Mouse (Mus musculus): ENCODE data around the gene Zc3h12a. TPM values are rescaled to one million over a fixed set of nuclear protein-coding genes. Genes with fewer than 3 reads are reported as not detected.
A peak's percentile ranks its signal among the peaks of the same experiment; 100 is the strongest.

Zc3h12a gene
- polyA plus RNA-seq, 1 experiment from 2014 or later = 0.57 TPM

GRCm38 (mm10) chr4:125099458-125099857, 28.2 kb downstream of the Zc3h12a start:
- H3K27me3 ChIP-seq = no peaks in the 10 kb centered on the region
- no peak overlapping the region for H3K9ac ChIP-seq
- 10% methylated on average over 8 of the region's 8 CpGs for whole genome bisulfite sequencing
- peaks cover 9% of the 10 kb centered on the region; the same call in 1 of the 2 replicates for H3K36me3 ChIP-seq
- ATAC-seq (ENCODE audit: borderline replicate concordance, extremely low read depth, low FRiP score, low TSS enrichment) = peak; percentile 31; the same call in 1 of the 2 replicates
- no peak overlapping the region for H3K27ac ChIP-seq
- no peaks in the 10 kb centered on the region for H3K9me3 ChIP-seq
- H3K4me3 ChIP-seq = no peak overlapping the region
- no peaks in the 10 kb centered on the region for H3K4me1 ChIP-seq
- no peak overlapping the region for H3K4me2 ChIP-seq

DNA sequence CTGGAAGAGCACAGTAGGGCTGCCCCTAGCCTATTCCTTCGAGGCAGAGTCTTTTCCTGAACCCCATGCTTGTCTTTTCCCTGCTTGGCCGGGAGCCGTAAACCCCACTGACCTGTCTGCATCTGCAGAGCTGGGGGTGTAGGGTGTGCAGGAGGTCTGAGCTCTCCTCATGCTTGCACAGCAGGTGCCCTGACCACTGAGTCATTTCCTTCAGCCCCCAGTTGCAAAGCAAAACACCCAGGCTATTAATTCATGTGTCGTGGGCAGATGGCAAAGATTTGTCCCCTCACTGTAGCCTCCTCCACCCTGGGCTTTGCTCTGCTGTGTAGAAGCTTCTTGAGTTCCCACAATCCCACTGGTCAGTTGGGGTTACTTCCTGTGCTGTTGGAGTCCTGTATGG, 30.2 kb downstream of the Zc3h12a start:
- ATAC-seq (ENCODE audit: borderline replicate concordance, extremely low read depth, low FRiP score, low TSS enrichment) = no peak
- peaks cover 5% of the 10 kb centered on the region for H3K36me3 ChIP-seq
- H3K4me3 ChIP-seq = no peak overlapping the region
- no peak overlapping the region for H3K4me2 ChIP-seq
- H3K4me1 ChIP-seq = no peaks in the 10 kb centered on the region
- H3K9me3 ChIP-seq = no peaks in the 10 kb centered on the region
- H3K9ac ChIP-seq = no peak overlapping the region
- H3K27me3 ChIP-seq = no peaks in the 10 kb centered on the region
- WGBS = 74% methylated on average over 4 of the region's 4 CpGs
- H3K27ac ChIP-seq = no peak overlapping the region

GRCm38 (mm10) chr4:125096066-125096465, 31.6 kb downstream of the Zc3h12a start:
- no peak overlapping the region for H3K4me2 ChIP-seq
- no peak overlapping the region for H3K27ac ChIP-seq
- ATAC-seq (ENCODE audit: borderline replicate concordance, extremely low read depth, low FRiP score, low TSS enrichment) = no peak
- H3K4me3 ChIP-seq = no peak overlapping the region
- peaks cover 13% of the 10 kb centered on the region for H3K36me3 ChIP-seq
- no peaks in the 10 kb centered on the region for H3K27me3 ChIP-seq
- no peak overlapping the region for H3K9ac ChIP-seq
- no peaks in the 10 kb centered on the region for H3K9me3 ChIP-seq
- 83% methylated on average over 5 of the region's 5 CpGs for WGBS
- H3K4me1 ChIP-seq = no peaks in the 10 kb centered on the region

- Histone ChIP-seq H3K27me3 (no peaks in the 10 kb centered on the region), H3K4me1 (no peaks in the 10 kb centered on the region), H3K4me3 (no peak overlapping the region), H3K9ac (no peak overlapping the region), H3K4me2 (no peak overlapping the region), H3K36me3 (peaks cover 38% of the 10 kb centered on the region), H3K9me3 (no peaks in the 10 kb centered on the region), H3K27ac (no peak overlapping the region)
- ATAC-seq (ENCODE audit: borderline replicate concordance, extremely low read depth, low FRiP score, low TSS enrichment) = no peak
- WGBS = 80% methylated on average over 5 of the region's 5 CpGs
Observed at GRCm38 (mm10) chr4:125093031-125093430, 34.6 kb downstream of the Zc3h12a start.

- Histone ChIP-seq H3K9me3 (no peaks in the 10 kb centered on the region), H3K27ac (peak overlapping the region; percentile 98), H3K4me3 (peak overlapping the region; percentile 87), H3K27me3 (no peaks in the 10 kb centered on the region), H3K4me1 (peaks cover 17% of the 10 kb centered on the region), H3K9ac (peak overlapping the region; percentile 85), H3K36me3 (peaks cover 28% of the 10 kb centered on the region), H3K4me2 (peak overlapping the region; percentile 85)
- ATAC-seq (ENCODE audit: borderline replicate concordance, extremely low read depth, low FRiP score, low TSS enrichment) = peak; percentile 95
- whole genome bisulfite sequencing = under 1% methylated on average over 39 of the region's 45 CpGs
Observed at GRCm38 (mm10) chr4:125085346-125085841, 42.2 kb downstream of the Zc3h12a start.

DNA sequence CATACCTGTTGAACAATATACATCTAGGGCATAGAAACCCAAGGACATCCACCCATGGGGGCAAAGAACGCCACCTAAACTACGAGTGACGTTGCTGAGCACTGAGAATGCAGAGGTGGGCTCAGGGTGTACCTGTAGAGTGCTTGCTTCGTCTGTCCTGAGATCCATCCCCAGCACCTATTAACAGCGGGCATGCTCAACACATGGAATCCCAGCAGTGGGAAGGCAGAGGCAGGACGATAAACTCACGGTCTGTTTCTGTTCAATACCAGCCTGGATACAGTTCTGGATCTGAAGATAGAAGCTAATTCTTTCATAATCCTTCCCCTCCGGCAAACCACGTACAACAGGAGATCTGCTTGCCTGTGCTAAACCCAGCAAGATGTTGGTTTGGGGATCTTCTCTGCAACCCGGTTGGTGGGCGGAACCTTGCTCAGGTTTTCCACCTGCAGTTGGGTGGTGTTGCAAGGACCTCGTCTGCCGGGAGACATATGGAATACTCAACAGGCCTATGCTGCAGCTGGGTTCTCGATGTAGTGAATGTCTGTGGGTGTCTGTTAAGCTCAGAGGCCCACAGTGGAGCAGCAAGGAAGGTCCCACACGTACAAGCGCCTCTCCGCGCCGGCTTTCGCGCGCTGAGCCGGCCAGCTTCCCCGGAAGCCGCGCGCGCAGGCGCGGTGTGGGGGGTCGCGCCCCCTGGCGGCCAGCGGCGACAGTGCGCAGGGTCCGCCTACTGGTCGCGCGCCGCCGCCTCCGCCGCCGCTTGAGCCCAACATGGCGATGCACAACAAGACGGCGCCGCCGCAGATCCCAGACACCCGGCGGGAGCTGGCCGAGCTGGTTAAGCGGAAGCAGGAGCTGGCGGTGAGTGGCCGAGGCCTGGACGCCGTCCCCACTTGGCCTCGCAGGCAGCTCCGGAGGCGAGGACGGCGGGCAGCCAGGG, 43.0 kb downstream of the Zc3h12a start, which contains the start of gene Meaf6:
Meaf6 (plus strand) TSS at position 732 of the 943 bp plus-strand sequence.
- H3K36me3 ChIP-seq = peaks cover 22% of the 10 kb centered on the region; the same call in 1 of the 2 replicates
- peaks cover 17% of the 10 kb centered on the region for H3K4me1 ChIP-seq
- peak within 1 kb of the TSS; percentile 87 for H3K4me3 ChIP-seq
- WGBS = 2% methylated on average over 57 of the region's 63 CpGs
- no peaks in the 10 kb centered on the region for H3K27me3 ChIP-seq
- H3K27ac ChIP-seq = peak within 1 kb of the TSS; percentile 98
- ATAC-seq (ENCODE audit: borderline replicate concordance, extremely low read depth, low FRiP score, low TSS enrichment) = peak; percentile 91
- H3K4me2 ChIP-seq = peak within 1 kb of the TSS; percentile 85
- no peaks in the 10 kb centered on the region for H3K9me3 ChIP-seq
- peak within 1 kb of the TSS; percentile 85 for H3K9ac ChIP-seq

DNA sequence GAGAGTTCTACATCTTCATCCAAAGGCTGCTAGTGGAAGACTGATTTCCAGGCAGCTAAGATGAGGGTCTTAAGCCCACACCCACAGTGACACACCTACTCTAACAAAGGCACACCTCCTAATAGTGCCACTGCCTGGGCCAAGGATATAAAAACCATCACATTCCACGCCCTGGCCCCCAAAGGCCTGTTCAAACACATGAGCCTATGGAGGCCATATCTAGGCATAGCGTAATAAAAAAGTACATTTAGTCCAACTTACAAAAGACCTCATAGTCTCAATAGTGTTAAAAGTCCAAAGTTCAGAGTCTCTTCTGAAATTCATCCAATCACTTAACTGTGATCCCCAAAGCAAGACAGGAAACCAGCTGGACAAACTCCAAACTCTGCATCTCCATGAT, 48.9 kb downstream of the Zc3h12a start:
- ATAC-seq (ENCODE audit: borderline replicate concordance, extremely low read depth, low FRiP score, low TSS enrichment) = no peak
- 92% methylated on average over 2 of the region's 2 CpGs for WGBS
- H3K36me3 ChIP-seq = peaks cover 17% of the 10 kb centered on the region
- no peak overlapping the region for H3K4me2 ChIP-seq
- H3K27ac ChIP-seq = no peak overlapping the region
- no peaks in the 10 kb centered on the region for H3K4me1 ChIP-seq
- H3K9me3 ChIP-seq = no peaks in the 10 kb centered on the region
- no peaks in the 10 kb centered on the region for H3K27me3 ChIP-seq
- no peak overlapping the region for H3K9ac ChIP-seq
- no peak overlapping the region for H3K4me3 ChIP-seq

DNA sequence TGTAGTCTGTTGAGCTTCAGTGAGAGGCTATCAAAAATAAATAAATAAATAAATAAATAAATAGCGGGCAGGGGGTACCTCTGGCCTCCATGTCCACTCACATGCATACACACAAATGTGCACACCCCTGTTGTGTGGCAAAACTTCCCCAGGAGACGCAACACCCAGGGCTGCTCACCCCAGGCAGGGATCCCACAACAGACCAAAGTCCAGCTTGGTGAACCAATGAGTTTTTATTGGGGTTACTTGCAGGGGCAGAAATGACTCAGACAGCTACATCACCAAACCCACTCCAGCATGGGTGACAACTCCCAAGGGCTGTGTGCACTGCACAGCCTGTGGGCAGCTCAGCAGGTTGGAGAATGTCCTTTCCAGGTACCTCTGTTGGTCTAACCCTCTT, 49.9 kb downstream of the Zc3h12a start:
- no peak overlapping the region for H3K4me2 ChIP-seq
- H3K36me3 ChIP-seq = peaks cover 27% of the 10 kb centered on the region
- no peak overlapping the region for H3K27ac ChIP-seq
- no peak overlapping the region for H3K9ac ChIP-seq
- no peaks in the 10 kb centered on the region for H3K9me3 ChIP-seq
- ATAC-seq (ENCODE audit: borderline replicate concordance, extremely low read depth, low FRiP score, low TSS enrichment) = no peak
- WGBS = 82% methylated on average over 2 of the region's 2 CpGs
- no peaks in the 10 kb centered on the region for H3K4me1 ChIP-seq
- no peaks in the 10 kb centered on the region for H3K27me3 ChIP-seq
- no peak overlapping the region for H3K4me3 ChIP-seq

Other genes with a start within 250 kb of the Zc3h12a start
- not detected in 2 replicates for gene Epha10, start 246.9 kb downstream of the Zc3h12a start, polyA plus RNA-seq (2015; fragmentation: Nextera tagmentation; extraction: Ambion mirVana)
- gene 9930104L06Rik, start 190.8 kb downstream of the Zc3h12a start, polyA plus RNA-seq (2015; fragmentation: Nextera tagmentation; extraction: Ambion mirVana) = 11.9 and 13.1 TPM in 2 replicates
- gene Cdca8, start 188.5 kb downstream of the Zc3h12a start, polyA plus RNA-seq (2015; fragmentation: Nextera tagmentation; extraction: Ambion mirVana) = 154 and 166 TPM in 2 replicates
- 7.4 and 9.5 TPM in 2 replicates for gene Rspo1, start 141.4 kb downstream of the Zc3h12a start, polyA plus RNA-seq (2015; fragmentation: Nextera tagmentation; extraction: Ambion mirVana)
- 70.9 and 78.3 TPM in 2 replicates for gene Gnl2, start 111.3 kb downstream of the Zc3h12a start, polyA plus RNA-seq (2015; fragmentation: Nextera tagmentation; extraction: Ambion mirVana)
- 1.7 and 2.0 TPM in 2 replicates for gene Dnali1, start 62.1 kb downstream of the Zc3h12a start, polyA plus RNA-seq (2015; fragmentation: Nextera tagmentation; extraction: Ambion mirVana)
- 31.0 and 32.9 TPM in 2 replicates for gene Snip1, start 61.2 kb downstream of the Zc3h12a start, polyA plus RNA-seq (2015; fragmentation: Nextera tagmentation; extraction: Ambion mirVana)
- gene Meaf6, start 42.7 kb downstream of the Zc3h12a start, polyA plus RNA-seq (2015; fragmentation: Nextera tagmentation; extraction: Ambion mirVana) = 52.3 and 53.4 TPM in 2 replicates